Mouse (Mus musculus) embryonic fibroblast, embryonic 13.5 days (primary cell): Measurements from ENCODE around the gene Ryr2. TPM values are rescaled to one million over a fixed set of nuclear protein-coding genes. Genes with fewer than 3 reads are reported as not detected.
A peak's percentile ranks its signal among the peaks of the same experiment; 100 is the strongest.

Source experiments
- H3K27ac ChIP-seq: 2 replicates; pipeline ENCODE4 v1.5.1; 2012; ENCODE audit warnings: low read length, control low read depth, inconsistent platforms; ENCODE audit not compliant: insufficient read depth
- H3K4me1 ChIP-seq: 2 replicates; pipeline ENCODE4 v1.6.1; 2011; ENCODE audit warnings: low read length; ENCODE audit not compliant: control insufficient read depth, insufficient read depth
- H3K4me3 ChIP-seq: 2 replicates; pipeline ENCODE4 v1.5.1; 2011; ENCODE audit warnings: mild to moderate bottlenecking, control low read depth, low read length; ENCODE audit not compliant: insufficient read depth
- CTCF ChIP-seq: IDR thresholded peaks from 2 replicates; pipeline ENCODE4 v1.5.1; 2011; ENCODE audit warnings: mild to moderate bottlenecking, control low read depth, low read length, moderate library complexity, borderline replicate concordance; ENCODE audit not compliant: insufficient read depth
- POLR2A ChIP-seq: IDR thresholded peaks from 2 replicates; pipeline ENCODE4 v1.6.1; 2011; ENCODE audit warnings: low read depth, mild to moderate bottlenecking, control low read depth, low read length, moderate library complexity
- polyA plus RNA-seq: library from polyadenylated mRNA; stranded (reverse); fragments of >200 nt; gene quantifications from 2 replicates; pipeline ENCODE4 v1.2.4, GENCODE M21; 2011; ENCODE audit warnings: low read depth; ENCODE audit not compliant: missing spikeins, insufficient read length

Ryr2 gene
- polyA plus RNA-seq, 1 experiment: 0.14 TPM

GRCm38 (mm10) chr13:12124940-12125540 lies 18.3 kb upstream of the Ryr2 start:
- H3K4me3 ChIP-seq: no peak overlapping the region
- no peak overlapping the region for H3K27ac ChIP-seq
- no peak for TF ChIP-seq POLR2A
- TF ChIP-seq CTCF: no peak
- H3K4me1 ChIP-seq: no peaks in the 10 kb centered on the region

GRCm38 (mm10) chr13:12115551-12115950 lies 8.8 kb upstream of the Ryr2 start:
- H3K4me3 ChIP-seq: no peak overlapping the region
- no peak overlapping the region for H3K27ac ChIP-seq
- H3K4me1 ChIP-seq: no peaks in the 10 kb centered on the region
- TF ChIP-seq POLR2A (no peak), CTCF (no peak)

GRCm38 (mm10) chr13:12114816-12115215 lies 8.1 kb upstream of the Ryr2 start:
- no peak overlapping the region for H3K27ac ChIP-seq
- TF ChIP-seq POLR2A (no peak), CTCF (no peak)
- H3K4me3 ChIP-seq: no peak overlapping the region
- H3K4me1 ChIP-seq: no peaks in the 10 kb centered on the region

- H3K4me3 ChIP-seq: no peak overlapping the region
- TF ChIP-seq CTCF: no peak
- no peak for TF ChIP-seq POLR2A
- no peaks in the 10 kb centered on the region for H3K4me1 ChIP-seq
- H3K27ac ChIP-seq: no peak overlapping the region
These were observed 2.2 kb upstream of the Ryr2 start for GRCm38 (mm10) chr13:12108955-12109354.

GRCm38 (mm10) chr13:12105830-12106628 lies 716 bp downstream of the Ryr2 start:
- no peak for TF ChIP-seq CTCF
- no peak for TF ChIP-seq POLR2A
- Histone ChIP-seq H3K4me3 (peak overlapping the region; percentile 32; the same call in 1 of the 2 replicates), H3K4me1 (no peaks in the 10 kb centered on the region), H3K27ac (no peak overlapping the region)

- Histone ChIP-seq H3K4me1 (no peaks in the 10 kb centered on the region), H3K4me3 (no peak overlapping the region), H3K27ac (no peak overlapping the region)
- TF ChIP-seq CTCF: no peak
- TF ChIP-seq POLR2A: no peak
These were observed 1.4 kb downstream of the Ryr2 start for GRCm38 (mm10) chr13:12105231-12105829.

- Histone ChIP-seq H3K4me1 (no peaks in the 10 kb centered on the region), H3K27ac (no peak overlapping the region), H3K4me3 (no peak overlapping the region)
- TF ChIP-seq POLR2A: no peak
- TF ChIP-seq CTCF: no peak
These were observed 2.4 kb downstream of the Ryr2 start for GRCm38 (mm10) chr13:12104318-12104717.

- Histone ChIP-seq H3K4me1 (no peaks in the 10 kb centered on the region), H3K4me3 (no peak overlapping the region), H3K27ac (no peak overlapping the region)
- no peak for TF ChIP-seq CTCF
- TF ChIP-seq POLR2A: no peak
These were observed 3.7 kb downstream of the Ryr2 start for GRCm38 (mm10) chr13:12103017-12103416.

- no peak for TF ChIP-seq POLR2A
- TF ChIP-seq CTCF: no peak
- Histone ChIP-seq H3K4me3 (no peak overlapping the region), H3K4me1 (no peaks in the 10 kb centered on the region), H3K27ac (no peak overlapping the region)
These were observed 7.3 kb downstream of the Ryr2 start for GRCm38 (mm10) chr13:12099446-12099845.

- TF ChIP-seq CTCF: no peak
- TF ChIP-seq POLR2A: no peak
- Histone ChIP-seq H3K4me3 (no peak overlapping the region), H3K4me1 (no peaks in the 10 kb centered on the region), H3K27ac (no peak overlapping the region)
These were observed 7.8 kb downstream of the Ryr2 start for GRCm38 (mm10) chr13:12098981-12099380.
